Mouse (Mus musculus) lung, adult 2 months (tissue): ENCODE results near the gene Ncoa6.

Source experiments
- CTCF ChIP-seq: fragments of 200-500 bp; IDR thresholded peaks from 2 replicates; pipeline ENCODE4 v1.5.1; 2011; ENCODE audit warnings: mild to moderate bottlenecking, low read length, control low read depth; ENCODE audit not compliant: insufficient read depth
- POLR2A ChIP-seq: fragments of 200-500 bp; IDR thresholded peaks from 2 replicates; pipeline ENCODE4 v1.6.1; 2011; ENCODE audit warnings: low read depth, mild to moderate bottlenecking, control low read depth, low read length, borderline replicate concordance; ENCODE audit errors: extremely low read depth

DNA sequence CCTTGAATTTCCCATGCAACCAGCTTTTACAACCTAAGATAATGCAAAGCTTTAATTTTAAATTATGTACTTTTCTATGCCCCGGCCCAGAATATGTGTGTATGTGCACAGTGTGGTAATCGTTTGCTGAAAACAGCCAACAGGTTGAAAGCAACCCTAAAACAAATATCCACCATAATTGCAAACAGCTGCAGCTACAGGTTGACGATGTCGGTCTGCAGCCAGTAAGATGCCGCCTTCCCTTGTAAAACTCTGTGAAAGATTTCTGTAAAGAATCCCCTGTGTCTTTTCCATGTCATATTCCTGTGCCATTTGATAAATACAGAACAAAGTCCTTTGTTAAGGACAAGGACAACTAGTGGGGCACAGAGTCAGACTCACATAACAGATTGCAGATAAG, 79.1 kb downstream of the Ncoa6 start:
- no peak for TF ChIP-seq CTCF
- no peak for TF ChIP-seq POLR2A
